Mouse (Mus musculus): ENCODE results near the gene Baiap2. TPM values are rescaled to one million over a fixed set of nuclear protein-coding genes. Genes with fewer than 3 reads are reported as not detected.

Baiap2 gene
- total RNA-seq (2014; rRNA removed) (11.6 and 16.2 TPM in 2 replicates), polyA plus RNA-seq (2012; rRNA removed) (45.6 and 59.4 TPM in 2 replicates)

DNA sequence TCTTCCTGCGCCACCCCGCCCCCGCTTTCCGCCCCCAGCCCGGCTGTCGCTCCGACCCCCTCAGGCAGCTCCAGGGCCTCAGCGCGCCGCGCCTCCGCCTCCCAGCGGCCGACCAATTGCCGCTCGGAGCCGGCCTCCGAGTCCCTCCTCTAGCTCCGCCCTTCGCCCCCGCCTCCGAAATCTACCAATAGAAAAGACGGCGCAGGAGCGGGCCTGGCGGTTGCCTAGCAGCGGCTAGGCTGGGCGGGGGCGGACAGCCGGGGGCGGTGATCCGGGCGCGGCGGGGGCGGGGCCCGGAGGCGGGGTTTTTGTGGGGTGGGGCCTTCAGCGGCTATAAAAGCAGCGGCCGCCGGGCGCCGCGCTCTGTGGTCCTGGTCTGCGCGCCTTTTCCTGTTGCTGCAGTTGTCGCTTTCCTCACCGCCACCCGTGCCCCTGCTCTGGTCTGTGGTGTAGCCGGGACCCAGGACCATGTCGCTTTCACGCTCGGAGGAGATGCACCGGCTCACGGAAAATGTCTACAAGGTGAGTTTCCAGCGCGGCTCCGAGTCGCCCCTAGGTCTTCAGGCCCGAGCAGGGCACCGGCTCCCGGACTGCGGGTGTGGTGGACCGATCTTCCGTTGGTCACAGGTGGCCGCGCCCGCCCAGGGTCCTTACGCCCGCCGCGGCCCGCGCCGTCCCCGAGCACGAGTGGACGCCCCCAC, at the start of gene Baiap2:
Baiap2 (plus strand) TSS at position 37 of the 701 bp plus-strand sequence.
- no peaks in the 10 kb centered on the region for H3K36me3 ChIP-seq (ENCODE audit: control insufficient read depth, insufficient read depth, low read length)
- H3K4me1 ChIP-seq (ENCODE audit: control insufficient read depth, insufficient read depth, low read length): peaks cover 43% of the 10 kb centered on the region
- H3K9ac ChIP-seq (ENCODE audit: low read depth, low read length): peak within 1 kb of the TSS; percentile 97
- H3K4me3 ChIP-seq (ENCODE audit: insufficient read depth, low read depth, low read length): peak within 1 kb of the TSS; percentile 76
- under 1% methylated on average over 66 of the region's 79 CpGs for WGBS
- peak within 1 kb of the TSS; percentile 41 for H3K27ac ChIP-seq (replicated peaks; ENCODE audit: insufficient read depth, low read depth, low read length)
- TF ChIP-seq CTCF (IDR thresholded peaks at IDR 0.05; ENCODE audit: low read depth, low read length) (no peak), POLR2A (IDR thresholded peaks at IDR 0.05; ENCODE audit: extremely low read depth, insufficient read depth, low read length) (peak; percentile 100)
- H3K27me3 ChIP-seq (ENCODE audit: control insufficient read depth, insufficient read depth, low read length): no peaks in the 10 kb centered on the region
- H3K79me2 ChIP-seq (ENCODE audit: control insufficient read depth, insufficient read depth, low read length): peaks cover 26% of the 10 kb centered on the region
- peak; percentile 77 for DNase-seq (ENCODE audit: extremely low read depth, low read depth, low spot score)

DNA sequence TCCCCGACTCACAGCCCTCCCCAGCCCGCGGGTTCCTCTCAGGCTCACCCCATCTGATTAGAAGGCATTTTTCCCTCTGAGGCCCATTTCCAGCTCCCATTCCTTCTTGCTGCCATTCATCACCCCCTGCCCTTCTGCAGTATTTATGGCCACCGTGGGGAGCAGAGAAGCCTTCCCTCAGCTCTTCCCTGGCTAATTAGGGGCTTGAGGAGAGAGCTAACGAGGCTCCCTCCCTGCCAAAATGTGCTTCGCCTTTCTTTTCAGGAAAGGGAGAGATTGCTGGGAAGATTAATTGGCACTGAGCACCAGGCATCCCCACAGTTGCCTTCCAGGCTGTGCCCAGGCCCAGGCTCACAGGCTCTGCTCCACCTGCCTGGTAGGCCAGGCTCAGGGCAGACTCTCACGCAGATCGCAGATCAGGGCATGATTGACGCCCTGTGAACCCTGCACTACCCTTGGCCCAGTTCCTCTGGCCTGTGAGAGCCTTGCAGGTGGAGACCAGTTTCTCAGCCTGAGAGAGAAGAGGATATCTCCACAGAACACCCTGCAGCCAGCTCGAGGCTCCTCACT, 48.8 kb upstream of the Baiap2 start:
- TF ChIP-seq CTCF (IDR thresholded peaks at IDR 0.05; ENCODE audit: low read depth, low read length) (no peak), POLR2A (IDR thresholded peaks at IDR 0.05; ENCODE audit: extremely low read depth, insufficient read depth, low read length) (no peak)
- peaks cover 4% of the 10 kb centered on the region; the same call in 1 of the 2 replicates for H3K36me3 ChIP-seq (ENCODE audit: control insufficient read depth, insufficient read depth, low read length)
- WGBS: 87% methylated on average over 10 of the region's 10 CpGs

GRCm38 (mm10) chr11:119894634-119895033, 47.9 kb upstream of the Baiap2 start:
- H3K36me3 ChIP-seq (ENCODE audit: control insufficient read depth, insufficient read depth, low read length): peaks cover 3% of the 10 kb centered on the region; the same call in 1 of the 2 replicates
- no peak for DNase-seq (ENCODE audit: extremely low read depth, low read depth, low spot score)

More for the DNA sequence above, 48.8 kb upstream of the Baiap2 start:
- no peaks in the 10 kb centered on the region for H3K4me1 ChIP-seq (ENCODE audit: control insufficient read depth, insufficient read depth, low read length)
- no peak for DNase-seq (ENCODE audit: extremely low read depth, low read depth, low spot score)
- H3K9ac ChIP-seq (ENCODE audit: low read depth, low read length): no peak overlapping the region
- no peaks in the 10 kb centered on the region for H3K79me2 ChIP-seq (ENCODE audit: control insufficient read depth, insufficient read depth, low read length)
- no peaks in the 10 kb centered on the region for H3K27me3 ChIP-seq (ENCODE audit: control insufficient read depth, insufficient read depth, low read length)
- H3K4me3 ChIP-seq (ENCODE audit: insufficient read depth, low read depth, low read length): no peak overlapping the region
- no peak overlapping the region for H3K27ac ChIP-seq (replicated peaks; ENCODE audit: insufficient read depth, low read depth, low read length)

GRCm38 (mm10) chr11:119897041-119897440, 45.5 kb upstream of the Baiap2 start:
- DNase-seq (ENCODE audit: extremely low read depth, low read depth, low spot score): no peak
- no peaks in the 10 kb centered on the region for H3K27me3 ChIP-seq (ENCODE audit: control insufficient read depth, insufficient read depth, low read length)
- no peaks in the 10 kb centered on the region for H3K4me1 ChIP-seq (ENCODE audit: control insufficient read depth, insufficient read depth, low read length)
- WGBS: 93% methylated on average over 9 of the region's 9 CpGs
- H3K9ac ChIP-seq (ENCODE audit: low read depth, low read length): no peak overlapping the region
- no peak overlapping the region for H3K4me3 ChIP-seq (ENCODE audit: insufficient read depth, low read depth, low read length)
- TF ChIP-seq CTCF (IDR thresholded peaks at IDR 0.05; ENCODE audit: low read depth, low read length): no peak
- TF ChIP-seq POLR2A (IDR thresholded peaks at IDR 0.05; ENCODE audit: extremely low read depth, insufficient read depth, low read length): no peak
- H3K79me2 ChIP-seq (ENCODE audit: control insufficient read depth, insufficient read depth, low read length): no peaks in the 10 kb centered on the region
- H3K36me3 ChIP-seq (ENCODE audit: control insufficient read depth, insufficient read depth, low read length): peaks cover 3% of the 10 kb centered on the region; the same call in 1 of the 2 replicates
- H3K27ac ChIP-seq (replicated peaks; ENCODE audit: insufficient read depth, low read depth, low read length): no peak overlapping the region

More at GRCm38 (mm10) chr11:119894634-119895033, 47.9 kb upstream of the Baiap2 start:
- no peak overlapping the region for H3K4me3 ChIP-seq (ENCODE audit: insufficient read depth, low read depth, low read length)
- no peak overlapping the region for H3K27ac ChIP-seq (replicated peaks; ENCODE audit: insufficient read depth, low read depth, low read length)
- no peaks in the 10 kb centered on the region for H3K27me3 ChIP-seq (ENCODE audit: control insufficient read depth, insufficient read depth, low read length)
- WGBS: 85% methylated on average over 6 of the region's 6 CpGs
- no peaks in the 10 kb centered on the region for H3K4me1 ChIP-seq (ENCODE audit: control insufficient read depth, insufficient read depth, low read length)
- no peaks in the 10 kb centered on the region for H3K79me2 ChIP-seq (ENCODE audit: control insufficient read depth, insufficient read depth, low read length)
- H3K9ac ChIP-seq (ENCODE audit: low read depth, low read length): no peak overlapping the region
- no peak for TF ChIP-seq CTCF (IDR thresholded peaks at IDR 0.05; ENCODE audit: low read depth, low read length)
- TF ChIP-seq POLR2A (IDR thresholded peaks at IDR 0.05; ENCODE audit: extremely low read depth, insufficient read depth, low read length): no peak

GRCm38 (mm10) chr11:119898976-119899375, 43.6 kb upstream of the Baiap2 start:
- Histone ChIP-seq H3K9ac (ENCODE audit: low read depth, low read length) (no peak overlapping the region), H3K4me3 (ENCODE audit: insufficient read depth, low read depth, low read length) (no peak overlapping the region), H3K27ac (replicated peaks; ENCODE audit: insufficient read depth, low read depth, low read length) (no peak overlapping the region), H3K27me3 (ENCODE audit: control insufficient read depth, insufficient read depth, low read length) (no peaks in the 10 kb centered on the region), H3K36me3 (ENCODE audit: control insufficient read depth, insufficient read depth, low read length) (peaks cover 3% of the 10 kb centered on the region; the same call in 1 of the 2 replicates), H3K4me1 (ENCODE audit: control insufficient read depth, insufficient read depth, low read length) (no peaks in the 10 kb centered on the region), H3K79me2 (ENCODE audit: control insufficient read depth, insufficient read depth, low read length) (no peaks in the 10 kb centered on the region)
- TF ChIP-seq CTCF (IDR thresholded peaks at IDR 0.05; ENCODE audit: low read depth, low read length) (no peak), POLR2A (IDR thresholded peaks at IDR 0.05; ENCODE audit: extremely low read depth, insufficient read depth, low read length) (no peak)
- WGBS: 88% methylated on average over 11 of the region's 11 CpGs
- DNase-seq (ENCODE audit: extremely low read depth, low read depth, low spot score): no peak
